Mouse (Mus musculus) lung, adult 2 months (tissue): ENCODE measurements around the gene Aak1. TPM values are rescaled to one million over a fixed set of nuclear protein-coding genes. Genes with fewer than 3 reads are reported as not detected.
"Not testable (repeated sequence)": the region's sequence is repeated elsewhere in the genome, so short reads cannot be mapped to it uniquely, and the experiment has no call there.

Source experiments
- DNase-seq: peaks from one replicate; pipeline ENCODE4 v3.0.0; 2022
- H3K4me1 ChIP-seq: fragments of 200-500 bp; 2 replicates; pipeline ENCODE4 v1.6.1; 2011; ENCODE audit warnings: low read length; ENCODE audit not compliant: control insufficient read depth, insufficient read depth
- H3K4me3 ChIP-seq: fragments of 200-500 bp; replicated peaks from 2 replicates; pipeline ENCODE3; 2011; ENCODE audit warnings: low read depth, mild to moderate bottlenecking, control low read depth, low read length; ENCODE audit errors: extremely low read depth
- CTCF ChIP-seq: fragments of 200-500 bp; IDR thresholded peaks from 2 replicates; pipeline ENCODE4 v1.5.1; 2011; ENCODE audit warnings: mild to moderate bottlenecking, low read length, control low read depth; ENCODE audit not compliant: insufficient read depth
- POLR2A ChIP-seq: fragments of 200-500 bp; IDR thresholded peaks from 2 replicates; pipeline ENCODE4 v1.6.1; 2011; ENCODE audit warnings: low read depth, mild to moderate bottlenecking, control low read depth, low read length, borderline replicate concordance; ENCODE audit errors: extremely low read depth
- WGBS: fragments of 180-500 bp; shearing (Covaris S2); methylation state at CpG from one replicate; pipeline ENCODE4 v1.1.7; 2018; 5-methylcytosine and 5-hydroxymethylcytosine counted together
- polyA plus RNA-seq: library from polyadenylated mRNA; depleted of rRNA; stranded (reverse); fragments of >200 nt; gene quantifications from 2 replicates; pipeline ENCODE4 v1.2.3, GENCODE M21; 2012

Aak1 gene
- polyA plus RNA-seq, 1 experiment = 17.7 TPM

DNA sequence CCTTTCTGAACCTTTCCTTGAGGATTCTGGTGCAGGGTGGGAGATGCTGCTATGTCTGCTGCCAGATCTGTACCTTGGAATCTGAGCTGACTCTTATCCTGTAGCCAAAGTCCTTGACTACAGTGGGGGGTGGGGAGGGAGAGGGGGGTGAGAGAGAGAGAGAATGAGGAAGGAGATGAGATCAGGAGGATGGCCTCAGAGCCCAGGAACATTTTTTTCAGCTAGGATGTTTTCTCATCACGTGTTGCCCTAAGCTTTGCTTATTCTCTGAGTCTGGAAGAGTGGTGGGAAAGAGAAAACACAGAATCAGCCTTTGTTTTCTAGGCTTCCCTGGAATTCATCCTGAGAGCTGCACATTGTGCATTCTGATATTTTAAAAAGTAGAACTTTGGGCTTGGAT is 2.2 kb downstream of the Aak1 start:
- DNase-seq = no peak
- H3K4me1 ChIP-seq = peaks cover 37% of the 10 kb centered on the region

DNA sequence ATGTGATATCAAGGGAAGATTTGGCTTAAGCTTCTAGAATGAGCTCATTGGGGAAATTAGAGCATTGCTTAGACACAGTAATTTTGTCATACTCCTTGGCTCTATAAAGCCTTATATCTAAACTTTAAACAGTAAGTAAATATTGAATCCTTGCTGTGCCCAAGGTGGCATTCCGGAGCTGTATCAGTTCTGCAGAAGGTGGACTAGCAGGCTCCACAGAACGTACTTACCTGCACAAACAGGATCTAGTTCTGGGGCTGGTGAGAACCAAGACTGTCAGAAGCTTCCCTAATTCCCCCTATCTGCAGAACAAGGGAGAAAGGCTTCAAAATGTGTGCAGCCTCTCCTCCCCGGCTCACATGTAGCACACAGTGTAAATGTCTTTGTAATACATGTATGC is 4.6 kb downstream of the Aak1 start:
- TF ChIP-seq POLR2A = no peak
- TF ChIP-seq CTCF = no peak
- 55% methylated on average over 3 of the region's 3 CpGs for WGBS
- no peak for DNase-seq
- H3K4me1 ChIP-seq = peaks cover 34% of the 10 kb centered on the region
- no peak overlapping the region for H3K4me3 ChIP-seq

More for the DNA sequence above, 2.2 kb downstream of the Aak1 start:
- no peak for TF ChIP-seq POLR2A
- WGBS = 6% methylated on average over 1 of the region's 1 CpGs
- H3K4me3 ChIP-seq = no peak overlapping the region

DNA sequence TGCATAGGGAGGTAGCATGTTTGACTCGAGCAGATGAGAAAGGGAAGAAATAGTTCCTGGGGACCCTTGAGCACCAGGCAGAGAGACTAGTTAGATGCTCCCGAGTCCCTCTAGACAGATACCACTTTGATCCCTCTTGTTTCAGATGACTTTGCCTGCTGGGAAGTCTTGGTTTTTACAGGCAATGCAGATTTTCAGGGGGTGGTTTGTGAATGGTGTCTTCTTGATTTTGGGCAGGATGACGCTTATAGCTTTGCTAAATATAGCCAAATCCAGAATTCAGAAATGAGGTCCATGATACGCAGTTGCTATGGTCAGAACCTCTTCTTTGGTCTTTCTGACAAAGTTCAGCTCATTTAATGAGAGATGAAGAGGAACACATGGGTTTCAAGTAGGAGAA is 5.6 kb downstream of the Aak1 start:
- 74% methylated on average over 4 of the region's 4 CpGs for WGBS
- H3K4me3 ChIP-seq = no peak overlapping the region

DNA sequence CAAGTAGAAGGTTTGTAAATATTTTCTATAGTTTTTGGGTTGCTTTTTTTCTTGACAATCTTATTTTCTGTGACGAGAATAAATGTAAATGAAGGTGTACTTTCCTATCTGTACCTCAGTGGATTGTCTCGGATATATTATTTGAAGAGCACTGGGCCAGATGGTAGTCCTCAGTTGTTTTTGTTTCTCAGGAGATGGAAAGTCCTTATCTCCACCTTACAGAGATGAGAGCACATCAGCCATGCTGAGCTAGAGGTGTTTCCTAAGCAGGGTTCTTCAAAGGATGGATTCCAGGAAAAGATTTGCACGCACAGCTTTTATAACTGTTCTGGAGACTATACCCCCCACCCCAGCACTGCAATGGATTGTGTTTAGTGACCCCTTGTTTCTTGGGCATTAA is 9.3 kb downstream of the Aak1 start:
- Histone ChIP-seq H3K4me1 (peaks cover 16% of the 10 kb centered on the region), H3K4me3 (no peak overlapping the region)
- 85% methylated on average over 3 of the region's 3 CpGs for WGBS
- DNase-seq = no peak
- TF ChIP-seq CTCF (no peak), POLR2A (no peak)

More for the DNA sequence above, 5.6 kb downstream of the Aak1 start:
- no peak for DNase-seq
- H3K4me1 ChIP-seq = peaks cover 34% of the 10 kb centered on the region
- TF ChIP-seq CTCF = no peak
- no peak for TF ChIP-seq POLR2A

DNA sequence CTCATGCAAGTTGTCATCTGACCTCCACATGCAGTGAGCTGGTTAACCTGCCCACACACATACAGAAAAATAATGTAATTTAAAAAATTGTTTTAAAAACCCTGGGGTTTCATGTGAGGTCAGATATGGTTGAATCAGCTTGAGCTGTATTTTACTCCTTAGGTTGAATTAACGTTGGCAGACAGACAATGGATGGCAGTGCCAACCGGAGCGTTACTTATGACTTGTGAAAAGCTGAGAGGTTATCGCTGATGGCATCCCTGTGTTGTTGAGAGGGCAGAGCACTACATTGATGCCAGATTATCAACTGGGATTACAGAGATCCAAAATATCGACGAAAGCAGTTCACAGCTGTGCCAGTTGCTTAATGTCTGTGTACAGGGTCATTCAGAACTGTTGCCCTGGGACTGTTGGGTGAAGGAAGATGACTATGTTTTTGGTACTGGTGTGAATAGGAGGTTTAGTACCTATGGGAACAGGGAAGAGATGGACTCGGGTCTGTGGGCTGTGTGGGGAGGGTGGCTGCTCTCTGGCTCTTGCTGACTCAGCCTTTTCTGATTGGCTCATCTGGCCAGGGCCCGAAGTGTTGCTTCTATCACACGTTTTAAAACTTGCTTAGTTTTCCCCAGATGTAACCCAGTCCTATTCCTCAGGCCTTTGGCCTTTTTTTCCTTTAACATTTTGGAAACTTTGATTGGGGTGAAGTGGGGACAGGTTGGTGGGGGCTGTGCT is 11.6 kb downstream of the Aak1 start:
- WGBS = 71% methylated on average over 9 of the region's 9 CpGs

DNA sequence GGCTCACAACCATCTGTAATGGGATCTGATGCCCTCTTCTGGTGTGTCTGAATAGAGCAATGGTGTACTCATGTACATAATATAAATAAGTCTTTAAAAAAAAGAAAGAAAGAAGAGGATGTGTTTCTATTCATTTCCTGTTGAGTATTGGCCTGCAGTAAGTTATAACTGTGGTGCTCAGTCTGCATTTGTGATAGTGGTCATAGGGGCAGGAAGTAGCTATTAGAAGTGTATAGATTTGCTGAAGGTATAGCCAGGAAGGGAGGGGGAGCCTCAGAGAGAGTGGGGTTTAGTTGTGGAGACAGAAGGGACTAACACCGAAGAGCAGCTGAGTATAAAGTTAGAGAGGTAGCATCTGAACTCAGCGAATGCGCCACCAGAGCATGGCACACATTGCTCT is 15.0 kb downstream of the Aak1 start:
- WGBS = 82% methylated on average over 3 of the region's 3 CpGs
- no peak for TF ChIP-seq POLR2A
- no peak for TF ChIP-seq CTCF
- DNase-seq = no peak

More for the DNA sequence above, 11.6 kb downstream of the Aak1 start:
- H3K4me3 ChIP-seq = no peak overlapping the region
- TF ChIP-seq CTCF (no peak), POLR2A (no peak)
- H3K4me1 ChIP-seq = peaks cover 2% of the 10 kb centered on the region; the same call in 1 of the 2 replicates
- no peak for DNase-seq

DNA sequence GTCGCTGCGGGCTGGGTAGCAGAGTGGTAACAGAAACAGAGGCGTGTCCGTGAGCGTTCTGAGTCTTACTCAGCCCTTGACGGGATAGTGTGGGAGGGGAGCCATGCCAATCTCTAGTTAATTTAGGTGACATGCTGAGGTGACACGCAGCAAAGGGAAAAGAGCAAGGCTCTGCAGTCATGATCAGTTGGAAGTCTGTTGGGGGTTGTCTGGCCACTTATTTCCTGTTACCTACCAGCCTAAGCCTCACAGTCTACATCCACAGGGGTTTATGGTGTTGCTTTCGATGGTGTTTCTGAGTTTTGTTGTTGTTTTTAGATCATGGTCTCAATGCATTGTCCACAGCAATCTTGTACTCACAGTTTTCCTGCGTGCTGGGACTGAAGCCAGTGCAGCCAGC is 21.0 kb downstream of the Aak1 start:
- TF ChIP-seq POLR2A = no peak
- TF ChIP-seq CTCF = no peak
- WGBS = 67% methylated on average over 9 of the region's 9 CpGs
- peaks cover 12% of the 10 kb centered on the region for H3K4me1 ChIP-seq
- H3K4me3 ChIP-seq = no peak overlapping the region
- DNase-seq = no peak

More for the DNA sequence above, 15.0 kb downstream of the Aak1 start:
- Histone ChIP-seq H3K4me3 (no peak overlapping the region), H3K4me1 (peaks cover 6% of the 10 kb centered on the region)

DNA sequence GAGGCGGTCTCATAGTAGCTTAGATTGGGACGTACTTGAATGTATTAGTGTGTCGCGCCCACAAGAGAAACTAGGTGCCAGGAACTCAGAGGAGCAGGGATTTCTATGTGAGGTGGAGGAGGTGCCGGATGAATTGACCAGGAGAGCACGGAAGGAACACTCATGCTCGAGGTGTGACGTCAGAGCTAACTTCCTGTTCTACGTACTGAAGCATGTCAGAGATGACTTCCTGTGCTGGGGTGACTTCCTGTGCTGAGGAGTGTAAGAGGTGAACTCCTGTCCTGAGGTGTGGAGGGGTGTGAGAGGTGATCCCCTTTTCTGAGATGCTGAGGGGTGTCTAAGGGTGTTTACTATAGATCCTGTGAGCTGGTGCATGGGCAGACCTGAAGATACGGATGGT is 22.5 kb downstream of the Aak1 start:
- no peak for DNase-seq
- 78% methylated on average over 10 of the region's 10 CpGs for whole genome bisulfite sequencing
- TF ChIP-seq CTCF = no peak
- no peak for TF ChIP-seq POLR2A
- Histone ChIP-seq H3K4me3 (no peak overlapping the region), H3K4me1 (peaks cover 11% of the 10 kb centered on the region)

DNA sequence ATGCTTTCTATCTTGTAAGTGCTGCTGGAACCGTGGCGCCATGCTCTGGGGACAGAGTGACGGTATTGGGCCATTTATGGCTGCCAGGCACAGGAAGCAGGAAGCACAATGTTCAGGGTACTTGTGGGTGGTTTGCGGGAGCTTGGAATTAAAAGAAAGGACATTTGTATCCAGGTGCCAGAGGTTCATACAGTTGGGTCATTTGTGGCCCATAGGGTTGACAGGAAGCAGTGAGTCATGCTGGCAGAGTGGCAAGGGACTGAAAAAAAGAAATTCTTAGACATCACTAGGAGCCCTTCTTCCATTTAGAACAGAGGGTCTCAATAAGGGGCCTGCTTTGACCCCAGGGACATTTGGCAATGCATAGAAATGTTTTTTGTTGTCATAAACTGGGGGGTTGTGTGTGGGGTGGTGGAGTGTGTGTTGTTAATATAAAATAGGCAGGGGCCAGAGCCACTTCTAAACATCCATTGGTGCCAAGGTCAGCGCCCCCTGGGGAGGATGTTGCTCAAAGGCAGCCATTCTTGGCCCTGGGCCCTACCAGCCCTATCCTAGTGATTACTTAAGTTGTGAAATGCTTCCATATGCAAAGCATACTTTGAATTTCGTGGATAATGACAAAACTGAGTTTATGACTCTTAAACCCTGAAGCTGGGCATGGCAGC is 25.5 kb downstream of the Aak1 start:
- TF ChIP-seq CTCF (no peak), POLR2A (no peak)
- no peak overlapping the region for H3K4me3 ChIP-seq
- no peak for DNase-seq
- WGBS = 61% methylated on average over 6 of the region's 6 CpGs
- H3K4me1 ChIP-seq = peaks cover 5% of the 10 kb centered on the region

DNA sequence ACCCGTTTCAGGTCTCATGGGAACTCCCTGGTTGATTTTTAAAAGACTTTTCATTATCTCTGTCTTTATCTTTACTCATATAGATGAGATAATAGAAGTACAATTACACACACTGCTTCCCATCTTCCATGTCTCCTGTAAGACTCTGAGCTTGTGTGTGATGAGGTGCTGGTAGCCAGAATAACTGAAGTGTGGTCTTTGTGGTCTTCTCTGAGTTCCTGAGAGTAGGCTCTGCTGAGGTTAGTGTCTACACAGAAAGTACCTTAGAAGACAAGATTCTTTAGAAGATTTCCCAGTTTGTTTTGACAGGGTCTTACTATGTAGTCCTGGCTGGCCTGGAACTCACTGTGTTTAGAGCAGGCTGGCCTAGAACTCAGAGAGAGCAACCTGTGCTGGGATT is 27.1 kb downstream of the Aak1 start:
- WGBS = 50% methylated on average over 1 of the region's 1 CpGs
- H3K4me1 ChIP-seq = peaks cover 5% of the 10 kb centered on the region
- no peak overlapping the region for H3K4me3 ChIP-seq
- no peak for TF ChIP-seq CTCF
- TF ChIP-seq POLR2A = no peak
- DNase-seq = no peak

DNA sequence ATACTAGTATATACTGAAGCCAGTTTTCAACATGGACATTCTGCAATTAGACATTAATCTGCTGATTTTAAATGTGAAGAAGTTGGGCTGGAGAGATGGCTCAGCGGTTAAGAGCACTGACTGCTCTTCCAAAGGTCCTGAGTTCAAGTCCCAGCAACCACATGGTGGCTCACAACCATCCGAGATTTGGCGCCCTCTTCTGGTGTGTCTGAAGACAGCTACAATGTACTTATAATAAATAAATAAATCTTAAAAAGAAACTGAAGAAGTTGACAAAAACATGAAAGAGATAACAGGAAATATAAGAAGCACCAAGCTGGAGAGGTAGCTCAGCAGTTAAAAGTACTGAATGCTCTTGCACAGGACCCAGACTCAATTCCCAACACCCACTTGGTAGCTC is 29.3 kb downstream of the Aak1 start:
- not testable (repeated sequence) for DNase-seq, H3K4me1 ChIP-seq, H3K4me3 ChIP-seq
- 73% methylated on average over 3 of the region's 3 CpGs for WGBS
